Mouse (Mus musculus): Measurements from ENCODE around the gene Lmntd2. TPM values are rescaled to one million over a fixed set of nuclear protein-coding genes. Genes with fewer than 3 reads are reported as not detected.
A peak's percentile ranks its signal among the peaks of the same experiment; 100 is the strongest.

Gene Lmntd2
- polyA plus RNA-seq, 1 experiment from 2014 or later, result 3.8 TPM

GRCm38 (mm10) chr7:141191796-141192685 lies 21.8 kb downstream of the Lmntd2 start:
- H3K4me1 ChIP-seq (ENCODE audit: control insufficient read depth, insufficient read depth, low read length), result peaks cover 8% of the 10 kb centered on the region
- H3K4me2 ChIP-seq (ENCODE audit: low read depth, severe bottlenecking), result peak overlapping the region; percentile 92; the same call in 1 of the 2 replicates
- no peaks in the 10 kb centered on the region for H3K9me3 ChIP-seq (ENCODE audit: control insufficient read depth, low read length)
- H3K4me3 ChIP-seq (ENCODE audit: low read depth, low read length), result peak overlapping the region; percentile 89
- H3K27me3 ChIP-seq (ENCODE audit: control insufficient read depth, insufficient read depth, low read length), result no peaks in the 10 kb centered on the region
- WGBS, result 90% methylated on average over 24 of the region's 24 CpGs
- ATAC-seq (ENCODE audit: insufficient number of reproducible peaks, low FRiP score, low TSS enrichment, low read depth) (no peak), DNase-seq (ENCODE audit: low spot score) (no peak)
- H3K27ac ChIP-seq (replicated peaks; ENCODE audit: low read depth, low read length), result no peak overlapping the region
- peaks cover 18% of the 10 kb centered on the region for H3K36me3 ChIP-seq (ENCODE audit: control insufficient read depth, insufficient read depth, low read length)
- no peak overlapping the region for H3K9ac ChIP-seq (ENCODE audit: low read length)

- Histone ChIP-seq H3K4me1 (ENCODE audit: control insufficient read depth, insufficient read depth, low read length) (peaks cover 8% of the 10 kb centered on the region), H3K36me3 (ENCODE audit: control insufficient read depth, insufficient read depth, low read length) (peaks cover 18% of the 10 kb centered on the region), H3K9ac (ENCODE audit: low read length) (no peak overlapping the region), H3K27me3 (ENCODE audit: control insufficient read depth, insufficient read depth, low read length) (no peaks in the 10 kb centered on the region), H3K4me2 (ENCODE audit: low read depth, severe bottlenecking) (no peak overlapping the region), H3K27ac (replicated peaks; ENCODE audit: low read depth, low read length) (no peak overlapping the region), H3K9me3 (ENCODE audit: control insufficient read depth, low read length) (no peaks in the 10 kb centered on the region), H3K4me3 (ENCODE audit: low read depth, low read length) (no peak overlapping the region)
- WGBS, result 91% methylated on average over 14 of the region's 14 CpGs
- ATAC-seq (ENCODE audit: insufficient number of reproducible peaks, low FRiP score, low TSS enrichment, low read depth) (no peak), DNase-seq (ENCODE audit: low spot score) (no peak)
These were observed 22.8 kb downstream of the Lmntd2 start for GRCm38 (mm10) chr7:141191036-141191435.

- DNase-seq (ENCODE audit: low spot score) (no peak), ATAC-seq (ENCODE audit: insufficient number of reproducible peaks, low FRiP score, low TSS enrichment, low read depth) (no peak)
- H3K36me3 ChIP-seq (ENCODE audit: control insufficient read depth, insufficient read depth, low read length), result peaks cover 18% of the 10 kb centered on the region
- no peak overlapping the region for H3K9ac ChIP-seq (ENCODE audit: low read length)
- no peaks in the 10 kb centered on the region for H3K9me3 ChIP-seq (ENCODE audit: control insufficient read depth, low read length)
- H3K4me2 ChIP-seq (ENCODE audit: low read depth, severe bottlenecking), result no peak overlapping the region
- no peak overlapping the region for H3K4me3 ChIP-seq (ENCODE audit: low read depth, low read length)
- 93% methylated on average over 3 of the region's 3 CpGs for WGBS
- H3K4me1 ChIP-seq (ENCODE audit: control insufficient read depth, insufficient read depth, low read length), result peaks cover 8% of the 10 kb centered on the region
- no peaks in the 10 kb centered on the region for H3K27me3 ChIP-seq (ENCODE audit: control insufficient read depth, insufficient read depth, low read length)
- H3K27ac ChIP-seq (replicated peaks; ENCODE audit: low read depth, low read length), result no peak overlapping the region
These were observed 23.7 kb downstream of the Lmntd2 start for GRCm38 (mm10) chr7:141190220-141190619.

- no peak for ATAC-seq (ENCODE audit: insufficient number of reproducible peaks, low FRiP score, low TSS enrichment, low read depth)
- no peak for DNase-seq (ENCODE audit: low spot score)
- H3K4me1 ChIP-seq (ENCODE audit: control insufficient read depth, insufficient read depth, low read length), result peaks cover 8% of the 10 kb centered on the region
- H3K4me3 ChIP-seq (ENCODE audit: low read depth, low read length), result no peak overlapping the region
- no peak overlapping the region for H3K27ac ChIP-seq (replicated peaks; ENCODE audit: low read depth, low read length)
- 89% methylated on average over 3 of the region's 3 CpGs for WGBS
- peaks cover 18% of the 10 kb centered on the region for H3K36me3 ChIP-seq (ENCODE audit: control insufficient read depth, insufficient read depth, low read length)
- no peak overlapping the region for H3K4me2 ChIP-seq (ENCODE audit: low read depth, severe bottlenecking)
- no peaks in the 10 kb centered on the region for H3K9me3 ChIP-seq (ENCODE audit: control insufficient read depth, low read length)
- no peak overlapping the region for H3K9ac ChIP-seq (ENCODE audit: low read length)
- H3K27me3 ChIP-seq (ENCODE audit: control insufficient read depth, insufficient read depth, low read length), result no peaks in the 10 kb centered on the region
These were observed 25.1 kb downstream of the Lmntd2 start for GRCm38 (mm10) chr7:141188733-141189132.

- no peak for ATAC-seq (ENCODE audit: insufficient number of reproducible peaks, low FRiP score, low TSS enrichment, low read depth)
- Histone ChIP-seq H3K4me1 (ENCODE audit: control insufficient read depth, insufficient read depth, low read length) (peaks cover 7% of the 10 kb centered on the region), H3K4me3 (ENCODE audit: low read depth, low read length) (no peak overlapping the region), H3K36me3 (ENCODE audit: control insufficient read depth, insufficient read depth, low read length) (peaks cover 18% of the 10 kb centered on the region), H3K4me2 (ENCODE audit: low read depth, severe bottlenecking) (no peak overlapping the region), H3K27ac (replicated peaks; ENCODE audit: low read depth, low read length) (no peak overlapping the region), H3K9me3 (ENCODE audit: control insufficient read depth, low read length) (no peaks in the 10 kb centered on the region), H3K9ac (ENCODE audit: low read length) (no peak overlapping the region), H3K27me3 (ENCODE audit: control insufficient read depth, insufficient read depth, low read length) (no peaks in the 10 kb centered on the region)
- DNase-seq (ENCODE audit: low spot score), result no peak
- 73% methylated on average over 3 of the region's 3 CpGs for WGBS
These were observed 25.7 kb downstream of the Lmntd2 start for GRCm38 (mm10) chr7:141188194-141188593.

- Histone ChIP-seq H3K4me3 (ENCODE audit: low read depth, low read length) (no peak overlapping the region), H3K9me3 (ENCODE audit: control insufficient read depth, low read length) (no peaks in the 10 kb centered on the region), H3K4me1 (ENCODE audit: control insufficient read depth, insufficient read depth, low read length) (peaks cover 8% of the 10 kb centered on the region), H3K9ac (ENCODE audit: low read length) (no peak overlapping the region), H3K4me2 (ENCODE audit: low read depth, severe bottlenecking) (no peak overlapping the region), H3K27ac (replicated peaks; ENCODE audit: low read depth, low read length) (no peak overlapping the region), H3K27me3 (ENCODE audit: control insufficient read depth, insufficient read depth, low read length) (no peaks in the 10 kb centered on the region), H3K36me3 (ENCODE audit: control insufficient read depth, insufficient read depth, low read length) (no peaks in the 10 kb centered on the region)
- no peak for ATAC-seq (ENCODE audit: insufficient number of reproducible peaks, low FRiP score, low TSS enrichment, low read depth)
- peak; percentile 93 for DNase-seq (ENCODE audit: low spot score)
- 6% methylated on average over 8 of the region's 8 CpGs for WGBS
These were observed 37.7 kb downstream of the Lmntd2 start for GRCm38 (mm10) chr7:141176173-141176572.

GRCm38 (mm10) chr7:141175068-141175467 lies 38.8 kb downstream of the Lmntd2 start:
- H3K9me3 ChIP-seq (ENCODE audit: control insufficient read depth, low read length), result no peaks in the 10 kb centered on the region
- no peaks in the 10 kb centered on the region for H3K27me3 ChIP-seq (ENCODE audit: control insufficient read depth, insufficient read depth, low read length)
- H3K9ac ChIP-seq (ENCODE audit: low read length), result no peak overlapping the region
- WGBS, result 85% methylated on average over 4 of the region's 4 CpGs
- no peak overlapping the region for H3K4me3 ChIP-seq (ENCODE audit: low read depth, low read length)
- ATAC-seq (ENCODE audit: insufficient number of reproducible peaks, low FRiP score, low TSS enrichment, low read depth), result no peak
- peaks cover 8% of the 10 kb centered on the region for H3K4me1 ChIP-seq (ENCODE audit: control insufficient read depth, insufficient read depth, low read length)
- no peak for DNase-seq (ENCODE audit: low spot score)
- no peak overlapping the region for H3K27ac ChIP-seq (replicated peaks; ENCODE audit: low read depth, low read length)
- no peaks in the 10 kb centered on the region for H3K36me3 ChIP-seq (ENCODE audit: control insufficient read depth, insufficient read depth, low read length)
- H3K4me2 ChIP-seq (ENCODE audit: low read depth, severe bottlenecking), result no peak overlapping the region

GRCm38 (mm10) chr7:141173323-141173850 lies 40.5 kb downstream of the Lmntd2 start:
- no peaks in the 10 kb centered on the region for H3K36me3 ChIP-seq (ENCODE audit: control insufficient read depth, insufficient read depth, low read length)
- WGBS, result 91% methylated on average over 5 of the region's 5 CpGs
- H3K4me3 ChIP-seq (ENCODE audit: low read depth, low read length), result no peak overlapping the region
- ATAC-seq (ENCODE audit: insufficient number of reproducible peaks, low FRiP score, low TSS enrichment, low read depth) (no peak), DNase-seq (ENCODE audit: low spot score) (no peak)
- H3K4me2 ChIP-seq (ENCODE audit: low read depth, severe bottlenecking), result peak overlapping the region; percentile 61
- H3K9ac ChIP-seq (ENCODE audit: low read length), result no peak overlapping the region; the same call in 1 of the 2 replicates
- peaks cover 8% of the 10 kb centered on the region for H3K4me1 ChIP-seq (ENCODE audit: control insufficient read depth, insufficient read depth, low read length)
- H3K27me3 ChIP-seq (ENCODE audit: control insufficient read depth, insufficient read depth, low read length), result no peaks in the 10 kb centered on the region
- H3K27ac ChIP-seq (replicated peaks; ENCODE audit: low read depth, low read length), result peak overlapping the region; percentile 59; the same call in 1 of the 2 replicates
- H3K9me3 ChIP-seq (ENCODE audit: control insufficient read depth, low read length), result no peaks in the 10 kb centered on the region
